Mouse (Mus musculus) inflammation-experienced regulatory T-cells (primary cell): ENCODE results near the gene Bhlhe23. TPM values are rescaled to one million over a fixed set of nuclear protein-coding genes. Genes with fewer than 3 reads are reported as not detected.

Source experiments
- polyA plus RNA-seq, 2 experiments: library from polyadenylated mRNA; unstranded; fragments of 100-300 nt; shearing (Covaris generic); gene quantifications; one replicate each; pipeline ENCODE4 v1.2.1; 2017

Gene Bhlhe23
- under 1 TPM; 0.30 to 0.75 TPM for polyA plus RNA-seq

GRCm38 (mm10) chr2:180776793-180777192 lies at the start of gene Bhlhe23:
Bhlhe23 (minus strand) TSS chr2:180776900.

GRCm38 (mm10) chr2:180724585-180725413 lies 51.9 kb downstream of the Bhlhe23 start, which contains the start of gene Slc17a9:
Slc17a9 (plus strand) TSS chr2:180725263.

Other genes with a start within 250 kb of the Bhlhe23 start
- gene Mrgbp, start 195.6 kb downstream of the Bhlhe23 start, polyA plus RNA-seq: 10 to 100 TPM; 47.8 to 60.1 TPM
- 10 to 100 TPM; 67.5 to 71.5 TPM for gene Ogfr, start 187.7 kb downstream of the Bhlhe23 start, polyA plus RNA-seq
- gene Col9a3, start 179.1 kb downstream of the Bhlhe23 start, polyA plus RNA-seq: 1 to 10 TPM; 1.3 to 2.4 TPM
- gene Tcfl5, start 134.2 kb downstream of the Bhlhe23 start, polyA plus RNA-seq: 1 to 10 TPM in 1 of 2 experiments, under 1 TPM in 1; 0.33 to 1.7 TPM
- gene Dido1, start 66.9 kb downstream of the Bhlhe23 start, polyA plus RNA-seq: 10 to 100 TPM; 42.4 to 53.5 TPM
- 10 to 100 TPM; 35.0 to 42.6 TPM for gene Gid8, start 66.8 kb downstream of the Bhlhe23 start, polyA plus RNA-seq
- gene Slc17a9, start 51.6 kb downstream of the Bhlhe23 start, polyA plus RNA-seq: 10 to 100 TPM; 58.6 to 61.1 TPM
- gene Ythdf1, start 144.0 kb upstream of the Bhlhe23 start, polyA plus RNA-seq: 10 to 100 TPM; 67.4 to 83.3 TPM
- 1 to 10 TPM in 1 of 2 experiments, not detected in 1; 1.2 TPM for gene Birc7, start 152.1 kb upstream of the Bhlhe23 start, polyA plus RNA-seq
- gene Nkain4, start 177.8 kb upstream of the Bhlhe23 start, polyA plus RNA-seq: not detected
- 10 to 100 TPM; 73.5 to 86.8 TPM for gene Arfgap1, start 190.3 kb upstream of the Bhlhe23 start, polyA plus RNA-seq
- gene Col20a1, start 209.6 kb upstream of the Bhlhe23 start, polyA plus RNA-seq: 1 to 10 TPM in 1 of 2 experiments, under 1 TPM in 1; 0.23 to 1.6 TPM